Mouse (Mus musculus) Patski (cell line): Measurements from ENCODE around the gene Ropn1. TPM values are rescaled to one million over a fixed set of nuclear protein-coding genes. Genes with fewer than 3 reads are reported as not detected.

Experiments used
- ATAC-seq: fragments of 100-300 bp; one replicate; pipeline ENCODE4 v1.8.0; 2021
- CTCF ChIA-PET: fragments of 350-600 bp; sonication (Branson Sonifier 250); formaldehyde crosslinking; loops from one replicate; lab custom pipeline; 2022; ENCODE audit warnings: inconsistent platforms; lab: Charles Lee
- POLR2A ChIA-PET: fragments of 350-600 bp; sonication (Branson Sonifier 250); formaldehyde crosslinking; loops from one replicate; lab custom pipeline; 2022; ENCODE audit warnings: antibody characterized with exemption, inconsistent platforms; lab: Charles Lee
- DNase-seq: peaks from one replicate; pipeline ENCODE4 v3.0.0-alpha.2; 2011; ENCODE audit warnings: low read depth, low spot score
- H3K27me3 ChIP-seq: fragments of 371-371 bp; one replicate; pipeline ENCODE4 v1.5.1; 2021
- CTCF ChIP-seq: fragments of 100-300 bp; IDR thresholded peaks from one replicate; pipeline ENCODE4 v1.5.1; 2021
- in situ Hi-C: fragments of 300-500 bp; cut with MboI; formaldehyde crosslinking; loops from 3 replicates; pipeline ENCODE4 v1.11.1; 2018; ENCODE audit warnings: low pct_unique_long_range_greater_than_20kb, mixed read lengths
- polyA plus RNA-seq: library from polyadenylated mRNA; unstranded; gene quantifications from one replicate; pipeline ENCODE4 v1.2.3, GENCODE M21; 2021

The Ropn1 gene
- not detected for polyA plus RNA-seq

- DNase-seq (no peak), ATAC-seq (no peak)
- no peak for TF ChIP-seq CTCF
- in situ Hi-C loops: no loop called here
- POLR2A ChIA-PET: no interaction called here
- H3K27me3 ChIP-seq: peaks cover 8% of the 10 kb centered on the region
- CTCF ChIA-PET: interaction anchor here (0.9 kb wide), 1 partner anchor 50 kb away, joined by 3 read pairs; no protein-coding TSS in a partner anchor
Observed at GRCm38 (mm10) chr16:34649621-34650020, at the start of gene Ropn1. Ropn1 (plus strand) TSS chr16:34649921.

- H3K27me3 ChIP-seq: no peaks in the 10 kb centered on the region
- CTCF ChIA-PET: interaction anchor here (1.3 kb wide), 1 partner anchor 50 kb away, joined by 3 read pairs; no protein-coding TSS in a partner anchor
- DNase-seq (no peak), ATAC-seq (no peak)
- no peak for TF ChIP-seq CTCF
- POLR2A ChIA-PET: no interaction called here
- in situ Hi-C loops: loop anchor here (5.0 kb wide), 1 partner anchor 40 kb away; no protein-coding TSS in a partner anchor
Observed at GRCm38 (mm10) chr16:34601954-34602353, 47.8 kb upstream of the Ropn1 start.

DNA sequence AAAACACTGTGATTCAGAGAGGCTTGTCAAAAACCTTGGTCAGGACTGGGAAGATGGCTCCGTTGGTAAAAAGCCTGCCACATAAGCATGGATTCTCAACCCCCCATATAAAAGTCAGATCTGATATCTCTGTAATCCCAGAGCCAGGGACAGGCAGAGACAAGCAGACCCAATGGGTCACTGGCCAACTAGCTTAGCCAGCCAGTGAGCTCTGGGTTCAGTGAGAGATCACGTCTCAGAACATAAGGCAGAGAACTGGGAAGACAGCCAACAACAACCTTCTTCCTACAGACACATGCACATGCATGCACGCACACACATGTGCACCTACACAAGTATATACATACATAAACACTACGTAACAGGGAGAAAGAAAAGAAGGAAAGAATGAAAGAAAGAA is 46.6 kb upstream of the Ropn1 start:
- DNase-seq: no peak
- in situ Hi-C loops: loop anchor here (5.0 kb wide), 1 partner anchor 41 kb away; no protein-coding TSS in a partner anchor
- no peak for TF ChIP-seq CTCF
- ChIA-PET POLR2A (interaction anchor here (0.7 kb wide), 1 partner anchor 421 kb away, joined by 3 read pairs; no protein-coding TSS in a partner anchor), CTCF (no interaction called here)
- H3K27me3 ChIP-seq: no peaks in the 10 kb centered on the region
- no peak for ATAC-seq

- TF ChIP-seq CTCF: no peak
- in situ Hi-C loops: loop anchor here (5.0 kb wide), 1 partner anchor 42 kb away; no protein-coding TSS in a partner anchor
- ChIA-PET POLR2A (no interaction called here), CTCF (no interaction called here)
- no peaks in the 10 kb centered on the region for H3K27me3 ChIP-seq
- DNase-seq (no peak), ATAC-seq (no peak)
Observed at GRCm38 (mm10) chr16:34603854-34604253, 45.9 kb upstream of the Ropn1 start.

DNA sequence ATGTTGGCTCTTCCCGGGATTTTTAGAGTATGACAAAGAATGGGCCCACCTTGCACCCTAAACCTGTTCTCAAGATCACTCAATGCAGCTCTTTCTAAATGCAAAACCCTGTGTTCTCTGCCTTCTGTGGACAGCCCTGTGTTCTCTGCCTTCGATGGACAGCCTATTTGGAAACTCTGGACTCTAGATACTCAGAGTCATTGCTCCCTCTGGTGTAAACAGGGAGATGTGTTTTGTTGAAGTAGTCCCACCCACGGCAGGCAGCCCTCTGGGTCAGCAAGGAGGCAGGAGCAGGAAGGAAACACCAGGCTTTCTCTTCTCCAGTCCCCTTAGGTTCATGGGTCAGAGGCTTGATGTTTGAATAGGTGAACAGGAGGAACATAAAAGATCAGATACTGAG is 44.0 kb upstream of the Ropn1 start:
- peak; percentile 70 for TF ChIP-seq CTCF
- H3K27me3 ChIP-seq: no peaks in the 10 kb centered on the region
- ChIA-PET POLR2A (no interaction called here), CTCF (interaction anchor here (1.1 kb wide), 1 partner anchor 73 kb away, joined by 3 read pairs; no protein-coding TSS in a partner anchor)
- ATAC-seq (no peak), DNase-seq (no peak)
- in situ Hi-C loops: no loop called here

GRCm38 (mm10) chr16:34610137-34610536 is 39.6 kb upstream of the Ropn1 start:
- peaks cover 3% of the 10 kb centered on the region for H3K27me3 ChIP-seq
- POLR2A ChIA-PET: interaction anchor here (0.6 kb wide), 1 partner anchor 103 kb away, joined by 4 read pairs; no protein-coding TSS in a partner anchor
- CTCF ChIA-PET: no interaction called here
- TF ChIP-seq CTCF: no peak
- in situ Hi-C loops: no loop called here
- no peak for DNase-seq
- no peak for ATAC-seq

DNA sequence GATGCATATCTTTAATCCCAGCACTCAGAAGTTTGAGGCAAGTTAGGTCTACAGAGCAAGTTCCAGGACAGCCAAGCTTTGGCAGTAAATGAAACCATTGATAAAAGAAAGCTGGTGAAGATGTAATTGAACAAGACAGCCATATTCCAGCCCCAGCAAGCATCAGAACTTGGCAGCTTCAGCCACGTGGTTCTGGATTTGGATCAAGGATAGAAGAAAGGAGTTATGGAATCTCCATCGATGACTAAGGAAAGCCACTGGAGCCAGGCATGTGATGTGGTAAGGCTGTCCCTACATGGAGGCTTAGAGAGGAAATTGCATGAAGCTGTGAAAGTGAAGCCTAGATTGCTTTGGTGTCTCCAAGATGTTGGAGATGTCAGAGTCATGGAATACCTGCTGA is 35.7 kb upstream of the Ropn1 start:
- no peak for TF ChIP-seq CTCF
- H3K27me3 ChIP-seq: peaks cover 3% of the 10 kb centered on the region
- DNase-seq (no peak), ATAC-seq (no peak)
- CTCF ChIA-PET: interaction anchor here (1.6 kb wide), 1 partner anchor 15 kb away, joined by 3 read pairs; no protein-coding TSS in a partner anchor
- POLR2A ChIA-PET: no interaction called here
- in situ Hi-C loops: no loop called here

- in situ Hi-C loops: no loop called here
- ATAC-seq (no peak), DNase-seq (no peak)
- H3K27me3 ChIP-seq: peaks cover 8% of the 10 kb centered on the region
- ChIA-PET POLR2A (no interaction called here), CTCF (no interaction called here)
- no peak for TF ChIP-seq CTCF
Observed at GRCm38 (mm10) chr16:34627591-34627990, 22.1 kb upstream of the Ropn1 start.

GRCm38 (mm10) chr16:34628397-34628796 is 21.3 kb upstream of the Ropn1 start:
- CTCF ChIA-PET: no interaction called here
- peaks cover 8% of the 10 kb centered on the region for H3K27me3 ChIP-seq
- in situ Hi-C loops: no loop called here
- POLR2A ChIA-PET: interaction anchor here (0.6 kb wide), 1 partner anchor 458 kb away, joined by 3 read pairs; no protein-coding TSS in a partner anchor
- no peak for TF ChIP-seq CTCF
- ATAC-seq (no peak), DNase-seq (no peak)

- H3K27me3 ChIP-seq: peaks cover 4% of the 10 kb centered on the region
- DNase-seq: no peak
- no peak for ATAC-seq
- ChIA-PET POLR2A (no interaction called here), CTCF (no interaction called here)
- no peak for TF ChIP-seq CTCF
- in situ Hi-C loops: no loop called here
Observed at GRCm38 (mm10) chr16:34635557-34635956, 14.2 kb upstream of the Ropn1 start.

DNA sequence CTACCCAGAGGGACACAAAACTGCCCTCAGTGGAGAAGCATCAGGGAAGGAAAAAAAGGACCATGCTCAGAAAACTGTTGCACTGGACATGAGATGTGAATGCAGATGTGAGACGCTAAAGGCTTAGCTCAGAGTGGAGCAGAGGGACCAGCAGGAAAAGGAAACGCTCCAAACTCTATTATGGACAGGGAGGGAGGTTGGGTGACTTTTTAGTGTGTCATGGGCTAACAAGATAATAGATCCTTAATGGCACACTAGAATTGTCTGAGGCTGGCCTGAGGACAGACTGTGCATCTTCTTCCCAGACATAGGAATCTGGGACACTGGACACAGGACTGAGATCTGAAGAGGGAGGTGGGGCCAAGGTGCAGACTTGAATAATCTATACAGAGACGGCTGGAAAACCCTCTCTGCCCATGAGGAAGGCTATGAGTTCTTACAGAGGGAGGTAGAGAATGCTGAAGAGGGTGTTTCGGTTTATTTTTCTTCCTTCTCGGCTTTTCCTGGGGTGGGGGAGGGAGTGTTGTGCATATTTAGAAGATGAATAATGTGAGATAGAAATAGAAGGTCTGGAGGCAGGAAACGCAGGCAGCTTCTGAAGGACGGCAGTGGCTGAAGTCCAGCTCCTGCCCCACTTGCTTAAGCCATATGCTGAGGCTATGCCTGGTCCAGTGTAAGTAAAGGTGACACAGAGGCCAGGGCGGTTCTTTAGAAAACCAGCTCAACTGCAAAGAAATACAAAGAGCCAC is 6.0 kb upstream of the Ropn1 start:
- DNase-seq: no peak
- ATAC-seq: no peak
- H3K27me3 ChIP-seq: no peaks in the 10 kb centered on the region
- ChIA-PET CTCF (no interaction called here), POLR2A (interaction anchor here (0.6 to 1.1 kb wide), 2 partner anchors 56 to 247 kb away, joined by 3 to 6 read pairs; no protein-coding TSS in a partner anchor)
- in situ Hi-C loops: no loop called here
- TF ChIP-seq CTCF: no peak
